Mouse (Mus musculus): ENCODE results near the gene Apba1.

DNA sequence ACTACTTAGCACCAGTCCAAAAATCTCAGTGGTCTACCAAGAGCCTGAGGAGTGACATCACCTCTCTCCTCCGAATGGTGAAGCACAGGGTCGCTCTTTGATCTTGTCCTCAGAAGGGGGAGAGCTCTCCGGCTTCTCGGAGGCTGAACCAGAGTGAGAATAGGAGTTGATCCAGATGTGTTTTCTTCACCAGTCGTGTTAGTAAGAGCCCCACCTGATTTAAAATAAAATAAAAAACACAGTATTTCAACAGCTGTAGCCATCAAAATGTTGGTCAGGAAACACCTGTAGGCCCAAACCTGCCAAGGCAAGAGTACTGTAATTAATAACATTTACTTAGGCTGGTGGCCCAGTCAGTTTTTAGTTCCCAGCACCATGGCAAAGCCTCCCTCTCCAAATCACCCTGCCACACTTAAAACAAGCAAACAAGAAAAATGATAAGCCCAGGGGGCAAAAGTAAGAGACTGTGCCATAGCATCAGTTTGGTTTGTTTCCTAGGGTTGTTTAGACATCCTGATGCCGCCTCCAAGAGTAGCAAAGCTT, 219.3 kb downstream of the Apba1 start:
- TF ChIP-seq POLR2A (IDR thresholded peaks at IDR 0.05; ENCODE audit: extremely low read depth, insufficient read depth, low read length) (no peak), CTCF (IDR thresholded peaks at IDR 0.05; ENCODE audit: extremely low read depth, insufficient read depth, low read length) (no peak)

Data from cortical plate, adult 2 months (tissue).